Mouse (Mus musculus) thymus, adult 2 months (tissue): ENCODE results near the gene Sstr2.

Experiments used
- CTCF ChIP-seq: fragments of 200-500 bp; IDR thresholded peaks from 2 replicates; pipeline ENCODE4 v1.5.1; 2012; ENCODE audit warnings: mild to moderate bottlenecking, control low read depth, low read length, moderate library complexity, borderline replicate concordance; ENCODE audit not compliant: control insufficient read depth, poor library complexity, insufficient read depth; ENCODE audit errors: extremely low read depth
- POLR2A ChIP-seq: fragments of 200-500 bp; IDR thresholded peaks from 2 replicates; pipeline ENCODE4 v1.6.1; 2012; ENCODE audit warnings: mild to moderate bottlenecking, low read length, control low read depth, moderate library complexity; ENCODE audit not compliant: control insufficient read depth, poor library complexity, insufficient read depth; ENCODE audit errors: extremely low read depth

DNA sequence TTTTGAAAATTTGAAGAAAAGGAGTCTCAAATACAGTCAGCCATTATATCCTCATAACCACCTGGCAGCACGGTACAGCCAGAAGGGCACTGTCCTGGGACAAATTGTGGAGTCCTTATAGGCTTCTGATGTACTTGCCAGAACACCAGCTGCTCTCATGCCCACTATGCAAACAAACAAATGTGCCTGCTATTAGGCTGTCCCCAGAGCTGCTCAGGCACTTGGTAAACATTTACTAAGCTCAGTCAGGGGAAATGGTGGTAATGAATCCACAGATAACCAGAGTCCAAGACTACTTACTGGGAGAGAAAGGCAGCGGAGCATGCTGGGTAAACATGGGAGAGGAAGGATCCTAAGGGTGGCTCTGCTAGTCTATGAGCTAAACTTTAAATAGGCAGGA lies 48.0 kb downstream of the Sstr2 start:
- TF ChIP-seq CTCF (no peak), POLR2A (no peak)
